Mouse (Mus musculus): ENCODE measurements at regions not wholly inside any gene's neighbourhood (a gene's known extent, or its start where the extent isn't known, plus 50 kb on each side); places are given as distances from the start of the nearest gene placed in this dataset.

DNA sequence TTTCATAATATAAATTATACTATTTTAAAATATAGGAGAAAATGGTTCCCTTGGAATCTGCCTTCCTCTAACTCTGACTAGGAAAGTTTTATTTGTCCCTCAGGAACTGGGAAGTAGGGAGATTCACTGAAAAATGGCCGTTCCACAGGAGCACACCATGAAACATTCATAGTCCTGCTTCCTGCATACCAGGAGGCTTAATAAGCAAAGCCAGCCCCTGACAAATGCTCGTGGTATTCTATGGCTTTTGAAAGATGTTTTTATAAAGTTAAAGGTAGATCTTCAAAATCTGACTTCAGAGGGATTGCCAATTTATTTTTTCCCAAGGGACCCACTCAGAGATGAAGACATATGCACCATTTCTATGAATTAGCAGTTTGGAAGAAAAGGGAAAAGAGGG, 426.9 kb downstream of the Lmo4 start:
- Histone ChIP-seq H3K9me3 (ENCODE audit: control insufficient read depth, low read length) (no peaks in the 10 kb centered on the region), H3K27me3 (replicated peaks; ENCODE audit: control insufficient read depth, insufficient read depth, low read length) (no peaks in the 10 kb centered on the region), H3K4me3 (replicated peaks; ENCODE audit: low read length) (no peak overlapping the region), H3K4me1 (replicated peaks; ENCODE audit: control insufficient read depth, insufficient read depth, low read length) (no peaks in the 10 kb centered on the region), H3K9ac (replicated peaks; ENCODE audit: low read depth, low read length) (no peak overlapping the region), H3K27ac (ENCODE audit: low read length) (no peak overlapping the region), H3K4me2 (ENCODE audit: low read length) (no peak overlapping the region), H3K36me3 (ENCODE audit: control insufficient read depth, insufficient read depth) (no peaks in the 10 kb centered on the region)
- no peak for ATAC-seq
- 75% methylated on average over 2 of the region's 2 CpGs for WGBS

GRCm38 (mm10) chr3:143759337-143759736, 445.7 kb downstream of the Lmo4 start:
- no peak overlapping the region for H3K4me3 ChIP-seq (replicated peaks; ENCODE audit: low read length)
- H3K27me3 ChIP-seq (replicated peaks; ENCODE audit: control insufficient read depth, insufficient read depth, low read length), result no peaks in the 10 kb centered on the region
- no peaks in the 10 kb centered on the region for H3K36me3 ChIP-seq (ENCODE audit: control insufficient read depth, insufficient read depth)
- no peaks in the 10 kb centered on the region for H3K9me3 ChIP-seq (ENCODE audit: control insufficient read depth, low read length)
- H3K27ac ChIP-seq (ENCODE audit: low read length), result no peak overlapping the region
- H3K4me1 ChIP-seq (replicated peaks; ENCODE audit: control insufficient read depth, insufficient read depth, low read length), result no peaks in the 10 kb centered on the region
- no peak overlapping the region for H3K4me2 ChIP-seq (ENCODE audit: low read length)
- ATAC-seq, result no peak
- no peak overlapping the region for H3K9ac ChIP-seq (replicated peaks; ENCODE audit: low read depth, low read length)
- 88% methylated on average over 1 of the region's 1 CpGs for WGBS

DNA sequence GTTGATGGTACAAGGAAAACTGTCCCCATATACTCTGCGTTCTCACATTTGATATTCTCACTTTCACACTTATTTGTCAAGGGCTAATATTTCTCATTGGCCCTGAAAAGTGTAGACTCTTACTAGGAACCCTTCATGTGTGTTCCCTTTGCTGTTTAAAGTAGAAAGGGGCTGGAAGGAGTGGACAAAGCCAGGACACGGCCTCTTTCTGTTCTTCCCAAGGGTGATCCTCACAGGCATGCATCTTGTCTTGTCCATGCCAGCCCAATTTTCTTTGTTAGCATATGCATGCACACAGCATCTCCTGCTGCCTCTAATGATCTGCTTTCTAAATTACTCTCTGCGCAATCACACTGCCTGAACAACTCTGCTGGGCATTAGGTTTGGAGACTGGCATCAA, 451.8 kb downstream of the Lmo4 start:
- H3K4me1 ChIP-seq (replicated peaks; ENCODE audit: control insufficient read depth, insufficient read depth, low read length), result no peaks in the 10 kb centered on the region
- no peaks in the 10 kb centered on the region for H3K9me3 ChIP-seq (ENCODE audit: control insufficient read depth, low read length)
- WGBS, result 87% methylated on average over 3 of the region's 3 CpGs
- H3K27ac ChIP-seq (ENCODE audit: low read length), result no peak overlapping the region
- no peak overlapping the region for H3K9ac ChIP-seq (replicated peaks; ENCODE audit: low read depth, low read length)
- ATAC-seq, result no peak
- no peak overlapping the region for H3K4me2 ChIP-seq (ENCODE audit: low read length)
- no peak overlapping the region for H3K4me3 ChIP-seq (replicated peaks; ENCODE audit: low read length)
- no peaks in the 10 kb centered on the region for H3K27me3 ChIP-seq (replicated peaks; ENCODE audit: control insufficient read depth, insufficient read depth, low read length)
- H3K36me3 ChIP-seq (ENCODE audit: control insufficient read depth, insufficient read depth), result no peaks in the 10 kb centered on the region

GRCm38 (mm10) chr3:143752660-143753059, 452.4 kb downstream of the Lmo4 start:
- H3K36me3 ChIP-seq (ENCODE audit: control insufficient read depth, insufficient read depth), result no peaks in the 10 kb centered on the region
- no peak overlapping the region for H3K27ac ChIP-seq (ENCODE audit: low read length)
- no peaks in the 10 kb centered on the region for H3K27me3 ChIP-seq (replicated peaks; ENCODE audit: control insufficient read depth, insufficient read depth, low read length)
- no peaks in the 10 kb centered on the region for H3K9me3 ChIP-seq (ENCODE audit: control insufficient read depth, low read length)
- no peak overlapping the region for H3K9ac ChIP-seq (replicated peaks; ENCODE audit: low read depth, low read length)
- no peak overlapping the region for H3K4me2 ChIP-seq (ENCODE audit: low read length)
- WGBS, result 77% methylated on average over 1 of the region's 1 CpGs
- ATAC-seq, result no peak
- no peaks in the 10 kb centered on the region for H3K4me1 ChIP-seq (replicated peaks; ENCODE audit: control insufficient read depth, insufficient read depth, low read length)
- no peak overlapping the region for H3K4me3 ChIP-seq (replicated peaks; ENCODE audit: low read length)

- no peak overlapping the region for H3K4me3 ChIP-seq (replicated peaks; ENCODE audit: low read length)
- no peaks in the 10 kb centered on the region for H3K9me3 ChIP-seq (ENCODE audit: control insufficient read depth, low read length)
- no peak for ATAC-seq
- H3K27ac ChIP-seq (ENCODE audit: low read length), result no peak overlapping the region
- no peaks in the 10 kb centered on the region for H3K27me3 ChIP-seq (replicated peaks; ENCODE audit: control insufficient read depth, insufficient read depth, low read length)
- H3K36me3 ChIP-seq (ENCODE audit: control insufficient read depth, insufficient read depth), result no peaks in the 10 kb centered on the region
- H3K4me1 ChIP-seq (replicated peaks; ENCODE audit: control insufficient read depth, insufficient read depth, low read length), result no peaks in the 10 kb centered on the region
- WGBS, result 84% methylated on average over 4 of the region's 4 CpGs
- H3K4me2 ChIP-seq (ENCODE audit: low read length), result no peak overlapping the region
- no peak overlapping the region for H3K9ac ChIP-seq (replicated peaks; ENCODE audit: low read depth, low read length)
Observed at GRCm38 (mm10) chr3:143750128-143750527, 454.9 kb downstream of the Lmo4 start.

DNA sequence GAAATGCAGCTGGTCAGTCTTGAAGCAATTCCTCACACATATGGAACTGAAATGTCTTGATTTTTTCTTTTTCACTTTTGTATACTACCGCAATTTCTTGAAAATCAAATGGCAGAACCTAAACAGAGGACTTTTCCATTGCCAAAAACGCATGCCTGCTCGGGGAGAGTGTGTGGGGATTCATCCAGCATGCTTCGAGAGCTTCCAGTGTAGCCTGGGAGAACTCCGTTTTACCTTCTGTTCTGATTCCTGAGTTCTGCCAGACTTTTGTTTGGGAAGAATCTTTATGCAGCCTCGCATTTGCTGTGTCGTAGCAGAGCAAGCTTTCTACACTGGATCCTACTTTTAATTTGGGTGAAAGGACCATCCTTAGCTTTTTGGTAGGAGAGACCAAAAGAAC, 461.4 kb downstream of the Lmo4 start:
- Histone ChIP-seq H3K4me2 (ENCODE audit: low read length) (no peak overlapping the region), H3K4me1 (replicated peaks; ENCODE audit: control insufficient read depth, insufficient read depth, low read length) (no peaks in the 10 kb centered on the region), H3K9me3 (ENCODE audit: control insufficient read depth, low read length) (no peaks in the 10 kb centered on the region), H3K4me3 (replicated peaks; ENCODE audit: low read length) (no peak overlapping the region), H3K36me3 (ENCODE audit: control insufficient read depth, insufficient read depth) (no peaks in the 10 kb centered on the region), H3K9ac (replicated peaks; ENCODE audit: low read depth, low read length) (no peak overlapping the region), H3K27me3 (replicated peaks; ENCODE audit: control insufficient read depth, insufficient read depth, low read length) (0 out of 2 replicates have a peak, but pooled peaks cover 3% of the 10 kb centered on the region), H3K27ac (ENCODE audit: low read length) (no peak overlapping the region)
- WGBS, result 59% methylated on average over 7 of the region's 7 CpGs
- peak; percentile 84 for ATAC-seq

DNA sequence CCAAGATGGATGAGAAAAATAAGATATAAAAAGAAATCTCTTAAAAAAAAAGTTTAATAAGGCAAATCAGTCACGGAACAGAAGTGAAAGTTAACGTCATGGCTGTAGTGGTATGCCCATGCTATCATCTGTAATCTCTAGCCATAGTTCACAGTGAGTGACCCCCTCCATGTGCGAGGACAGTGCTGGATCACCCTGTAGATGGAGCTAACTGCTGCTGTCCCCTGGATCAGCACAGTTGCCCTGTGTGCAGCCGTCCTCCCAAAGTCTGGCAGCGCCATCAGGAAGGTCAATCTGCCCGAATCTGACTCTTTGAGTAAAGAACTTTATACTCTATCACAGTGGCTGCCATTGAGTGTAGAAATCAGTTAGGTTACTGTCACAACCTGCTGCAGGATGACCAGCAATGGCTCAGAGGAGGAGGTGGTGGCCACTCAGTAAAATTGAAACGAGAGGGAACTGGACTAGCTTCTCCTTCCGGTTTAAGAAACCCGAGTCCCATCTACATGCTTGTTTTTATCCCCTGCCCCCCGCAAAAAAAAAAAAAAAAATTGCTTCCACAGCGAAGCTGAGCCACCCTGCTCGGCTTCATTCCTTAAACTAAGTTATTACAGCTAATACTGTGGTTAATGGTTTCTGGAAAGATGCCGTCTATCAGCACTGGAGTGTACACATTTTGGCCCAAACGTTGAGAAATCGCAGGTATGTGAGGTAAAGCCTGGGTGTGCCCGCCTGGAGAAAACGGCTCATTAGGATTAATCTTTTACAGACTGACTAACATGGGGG, 462.0 kb downstream of the Lmo4 start:
- no peaks in the 10 kb centered on the region for H3K36me3 ChIP-seq (ENCODE audit: control insufficient read depth, insufficient read depth)
- H3K27me3 ChIP-seq (replicated peaks; ENCODE audit: control insufficient read depth, insufficient read depth, low read length), result 0 out of 2 replicates have a peak, but pooled peaks cover 3% of the 10 kb centered on the region
- no peak overlapping the region for H3K4me3 ChIP-seq (replicated peaks; ENCODE audit: low read length)
- no peak overlapping the region for H3K9ac ChIP-seq (replicated peaks; ENCODE audit: low read depth, low read length)
- H3K9me3 ChIP-seq (ENCODE audit: control insufficient read depth, low read length), result no peaks in the 10 kb centered on the region
- H3K4me2 ChIP-seq (ENCODE audit: low read length), result no peak overlapping the region
- ATAC-seq, result peak; percentile 31; the same call in 1 of the 2 replicates
- no peak overlapping the region for H3K27ac ChIP-seq (ENCODE audit: low read length)
- WGBS, result 71% methylated on average over 17 of the region's 17 CpGs
- no peaks in the 10 kb centered on the region for H3K4me1 ChIP-seq (replicated peaks; ENCODE audit: control insufficient read depth, insufficient read depth, low read length)

- no peak overlapping the region for H3K9ac ChIP-seq (replicated peaks; ENCODE audit: low read depth, low read length)
- ATAC-seq, result no peak
- 0 out of 2 replicates have a peak, but pooled peaks cover 3% of the 10 kb centered on the region for H3K27me3 ChIP-seq (replicated peaks; ENCODE audit: control insufficient read depth, insufficient read depth, low read length)
- no peak overlapping the region for H3K4me3 ChIP-seq (replicated peaks; ENCODE audit: low read length)
- no peak overlapping the region for H3K27ac ChIP-seq (ENCODE audit: low read length)
- 75% methylated on average over 3 of the region's 3 CpGs for WGBS
- no peaks in the 10 kb centered on the region for H3K36me3 ChIP-seq (ENCODE audit: control insufficient read depth, insufficient read depth)
- H3K4me1 ChIP-seq (replicated peaks; ENCODE audit: control insufficient read depth, insufficient read depth, low read length), result no peaks in the 10 kb centered on the region
- H3K4me2 ChIP-seq (ENCODE audit: low read length), result no peak overlapping the region
- H3K9me3 ChIP-seq (ENCODE audit: control insufficient read depth, low read length), result no peaks in the 10 kb centered on the region
Observed at GRCm38 (mm10) chr3:143738676-143739075, 466.3 kb downstream of the Lmo4 start.

GRCm38 (mm10) chr3:143737844-143738243, 467.2 kb downstream of the Lmo4 start:
- no peak overlapping the region for H3K9ac ChIP-seq (replicated peaks; ENCODE audit: low read depth, low read length)
- no peak overlapping the region for H3K4me3 ChIP-seq (replicated peaks; ENCODE audit: low read length)
- 0 out of 2 replicates have a peak, but pooled peaks cover 3% of the 10 kb centered on the region for H3K27me3 ChIP-seq (replicated peaks; ENCODE audit: control insufficient read depth, insufficient read depth, low read length)
- 70% methylated on average over 6 of the region's 6 CpGs for WGBS
- no peaks in the 10 kb centered on the region for H3K4me1 ChIP-seq (replicated peaks; ENCODE audit: control insufficient read depth, insufficient read depth, low read length)
- no peak overlapping the region for H3K4me2 ChIP-seq (ENCODE audit: low read length)
- no peaks in the 10 kb centered on the region for H3K9me3 ChIP-seq (ENCODE audit: control insufficient read depth, low read length)
- H3K27ac ChIP-seq (ENCODE audit: low read length), result no peak overlapping the region
- H3K36me3 ChIP-seq (ENCODE audit: control insufficient read depth, insufficient read depth), result no peaks in the 10 kb centered on the region
- no peak for ATAC-seq

Measured in forebrain, embryonic 16.5 days (tissue).